Mouse (Mus musculus) testis, adult 2 months (tissue): ENCODE results near the gene Tifa. TPM values are rescaled to one million over a fixed set of nuclear protein-coding genes. Genes with fewer than 3 reads are reported as not detected.

Source experiments
- H3K27ac ChIP-seq: fragments of 200-500 bp; 2 replicates; pipeline ENCODE4 v1.5.1; 2012; ENCODE audit warnings: low read depth, low read length; ENCODE audit not compliant: control insufficient read depth, insufficient read depth
- H3K27me3 ChIP-seq: fragments of 200-500 bp; 2 replicates; pipeline ENCODE4 v1.6.1; 2012; ENCODE audit warnings: mild to moderate bottlenecking, low read length, moderate library complexity; ENCODE audit not compliant: control insufficient read depth, insufficient read depth
- H3K36me3 ChIP-seq: fragments of 200-500 bp; 2 replicates; pipeline ENCODE4 v1.6.1; 2012; ENCODE audit warnings: mild to moderate bottlenecking, low read length; ENCODE audit not compliant: control insufficient read depth, insufficient read depth
- H3K4me1 ChIP-seq: fragments of 200-500 bp; 2 replicates; pipeline ENCODE4 v1.6.1; 2012; ENCODE audit warnings: low read length; ENCODE audit not compliant: control insufficient read depth, insufficient read depth
- H3K4me3 ChIP-seq: fragments of 200-500 bp; 2 replicates; pipeline ENCODE4 v1.5.1; 2012; ENCODE audit warnings: low read depth, mild to moderate bottlenecking, low read length, moderate library complexity, mixed read lengths; ENCODE audit not compliant: control insufficient read depth
- CTCF ChIP-seq: fragments of 200-500 bp; IDR thresholded peaks from 2 replicates; pipeline ENCODE4 v1.5.1; 2012; ENCODE audit warnings: low read depth, mild to moderate bottlenecking, inconsistent platforms, low read length, moderate library complexity; ENCODE audit not compliant: control insufficient read depth, insufficient read depth, insufficient replicate concordance
- POLR2A ChIP-seq: fragments of 200-500 bp; IDR thresholded peaks from 2 replicates; pipeline ENCODE4 v1.6.1; 2012; ENCODE audit warnings: low read depth, mild to moderate bottlenecking, inconsistent platforms, low read length, moderate library complexity; ENCODE audit not compliant: control insufficient read depth
- polyA plus RNA-seq: library from polyadenylated mRNA; depleted of rRNA; stranded (reverse); fragments of >200 nt; gene quantifications from 2 replicates; pipeline ENCODE4 v1.2.3, GENCODE M21; 2012

Tifa gene
- polyA plus RNA-seq, 1 experiment: 0.96 TPM

- Histone ChIP-seq H3K36me3 (no peaks in the 10 kb centered on the region), H3K27ac (no peak overlapping the region), H3K4me3 (no peak overlapping the region), H3K27me3 (no peaks in the 10 kb centered on the region), H3K4me1 (no peaks in the 10 kb centered on the region)
- no peak for TF ChIP-seq POLR2A
- TF ChIP-seq CTCF: no peak
These were observed 6.7 kb downstream of the Tifa start for GRCm38 (mm10) chr3:127796271-127796670.

DNA sequence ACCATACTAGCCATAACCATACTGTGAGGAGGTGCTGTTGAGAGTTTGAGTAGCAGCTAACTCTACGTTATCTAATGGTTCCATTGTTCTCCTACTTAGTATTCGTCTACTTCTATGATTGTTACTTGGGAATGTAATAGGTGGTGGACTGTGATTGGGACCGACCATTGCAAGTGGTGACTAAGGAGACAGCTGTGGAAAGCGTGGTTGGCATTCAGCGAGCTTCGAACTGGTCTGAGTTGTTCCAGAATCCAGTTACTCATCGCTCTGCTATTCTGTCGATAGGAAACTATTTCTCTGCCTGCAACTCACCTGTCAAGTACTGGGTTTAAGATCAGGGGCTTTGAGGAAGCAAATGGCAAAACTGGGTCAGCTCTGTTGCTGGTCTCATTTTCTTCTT, 11.6 kb downstream of the Tifa start:
- H3K4me3 ChIP-seq: no peak overlapping the region
- no peaks in the 10 kb centered on the region for H3K36me3 ChIP-seq
- no peaks in the 10 kb centered on the region for H3K27me3 ChIP-seq
- H3K27ac ChIP-seq: no peak overlapping the region
- TF ChIP-seq CTCF (no peak), POLR2A (no peak)
- H3K4me1 ChIP-seq: no peaks in the 10 kb centered on the region

GRCm38 (mm10) chr3:127802814-127803213, 13.2 kb downstream of the Tifa start:
- no peaks in the 10 kb centered on the region for H3K27me3 ChIP-seq
- TF ChIP-seq CTCF: no peak
- no peak for TF ChIP-seq POLR2A
- no peak overlapping the region for H3K4me3 ChIP-seq
- no peak overlapping the region for H3K27ac ChIP-seq
- H3K36me3 ChIP-seq: no peaks in the 10 kb centered on the region
- H3K4me1 ChIP-seq: no peaks in the 10 kb centered on the region

DNA sequence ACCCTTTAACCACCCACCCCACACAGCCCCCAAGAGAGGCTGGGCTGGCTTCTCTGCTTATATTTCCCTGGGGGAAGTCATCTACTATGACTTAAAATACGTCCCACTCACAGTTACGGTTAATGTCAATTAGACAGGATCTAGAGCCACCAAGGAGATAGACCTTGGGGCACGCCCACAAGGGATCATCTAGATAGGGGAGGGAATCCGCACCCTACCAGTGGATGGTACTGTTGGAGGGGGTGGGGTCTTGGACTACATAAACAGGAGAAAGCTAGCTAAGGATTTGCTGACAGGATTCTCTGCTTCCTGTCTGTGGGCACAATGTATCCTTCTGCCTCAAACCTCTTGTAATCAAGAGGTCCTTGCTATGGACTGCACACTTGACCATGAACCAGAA, 14.8 kb downstream of the Tifa start:
- H3K4me1 ChIP-seq: no peaks in the 10 kb centered on the region
- H3K36me3 ChIP-seq: no peaks in the 10 kb centered on the region
- H3K4me3 ChIP-seq: no peak overlapping the region
- no peaks in the 10 kb centered on the region for H3K27me3 ChIP-seq
- H3K27ac ChIP-seq: no peak overlapping the region
- TF ChIP-seq CTCF (no peak), POLR2A (no peak)

DNA sequence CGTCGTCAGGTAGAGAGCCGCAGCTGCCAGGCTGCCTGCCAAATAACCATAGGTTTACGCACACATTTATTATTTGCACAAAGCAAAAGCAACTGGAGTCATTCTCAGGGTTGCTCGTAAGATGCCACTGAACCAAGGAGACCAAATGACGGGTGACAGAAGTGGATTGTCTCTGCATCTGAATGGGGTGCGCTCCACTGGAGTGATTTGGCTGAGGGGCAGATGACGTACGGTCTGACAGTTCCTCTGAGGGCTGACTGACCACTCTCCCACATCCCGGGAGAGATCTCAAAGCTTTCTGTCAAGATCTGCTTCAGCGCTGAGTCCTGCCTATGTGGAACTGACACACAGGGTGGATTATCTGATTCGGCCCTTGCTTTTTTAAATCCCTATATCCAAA, 15.5 kb downstream of the Tifa start:
- Histone ChIP-seq H3K27me3 (no peaks in the 10 kb centered on the region), H3K4me3 (no peak overlapping the region), H3K36me3 (no peaks in the 10 kb centered on the region), H3K27ac (no peak overlapping the region), H3K4me1 (no peaks in the 10 kb centered on the region)
- TF ChIP-seq CTCF (no peak), POLR2A (no peak)

DNA sequence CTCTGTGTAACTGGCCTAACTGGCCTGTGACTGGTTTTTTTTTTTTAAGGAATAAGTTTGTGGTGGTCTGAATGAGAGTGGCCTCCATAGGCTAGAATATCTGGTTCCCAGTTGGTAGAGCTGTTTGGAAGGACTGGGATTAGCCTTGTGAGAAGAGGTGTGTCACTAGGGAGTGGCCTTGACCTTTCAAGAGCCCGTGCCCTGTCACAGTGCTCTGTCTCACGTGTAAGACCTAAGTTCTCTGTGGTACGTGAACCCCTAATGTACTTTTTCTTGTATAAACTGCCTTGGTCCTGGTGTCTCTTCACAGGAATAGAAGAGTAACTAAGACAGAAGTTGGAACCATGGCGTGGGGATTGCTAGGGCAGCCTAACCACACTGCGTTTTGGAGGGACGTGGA, 16.4 kb downstream of the Tifa start:
- no peak for TF ChIP-seq POLR2A
- no peak for TF ChIP-seq CTCF
- H3K4me3 ChIP-seq: no peak overlapping the region
- H3K36me3 ChIP-seq: no peaks in the 10 kb centered on the region
- no peak overlapping the region for H3K27ac ChIP-seq
- no peaks in the 10 kb centered on the region for H3K27me3 ChIP-seq
- H3K4me1 ChIP-seq: no peaks in the 10 kb centered on the region

- Histone ChIP-seq H3K4me1 (no peaks in the 10 kb centered on the region), H3K36me3 (no peaks in the 10 kb centered on the region), H3K27me3 (no peaks in the 10 kb centered on the region), H3K4me3 (no peak overlapping the region), H3K27ac (no peak overlapping the region)
- no peak for TF ChIP-seq CTCF
- no peak for TF ChIP-seq POLR2A
These were observed 18.2 kb downstream of the Tifa start for GRCm38 (mm10) chr3:127807846-127808245.

- Histone ChIP-seq H3K27ac (no peak overlapping the region), H3K36me3 (no peaks in the 10 kb centered on the region)
These were observed 19.5 kb downstream of the Tifa start for GRCm38 (mm10) chr3:127809103-127809502.

More at GRCm38 (mm10) chr3:127809103-127809502, 19.5 kb downstream of the Tifa start:
- Histone ChIP-seq H3K4me1 (no peaks in the 10 kb centered on the region), H3K27me3 (no peaks in the 10 kb centered on the region), H3K4me3 (no peak overlapping the region)
- TF ChIP-seq POLR2A: no peak
- no peak for TF ChIP-seq CTCF
